Mouse (Mus musculus): ENCODE measurements around the gene Pias3. TPM values are rescaled to one million over a fixed set of nuclear protein-coding genes. Genes with fewer than 3 reads are reported as not detected.
"Not testable (repeated sequence)": the region's sequence is repeated elsewhere in the genome, so short reads cannot be mapped to it uniquely, and the experiment has no call there.

Pias3 gene
- total and polyA plus RNA-seq, 3 experiments: 5.5 to 12.5 (median 12.1) TPM

DNA sequence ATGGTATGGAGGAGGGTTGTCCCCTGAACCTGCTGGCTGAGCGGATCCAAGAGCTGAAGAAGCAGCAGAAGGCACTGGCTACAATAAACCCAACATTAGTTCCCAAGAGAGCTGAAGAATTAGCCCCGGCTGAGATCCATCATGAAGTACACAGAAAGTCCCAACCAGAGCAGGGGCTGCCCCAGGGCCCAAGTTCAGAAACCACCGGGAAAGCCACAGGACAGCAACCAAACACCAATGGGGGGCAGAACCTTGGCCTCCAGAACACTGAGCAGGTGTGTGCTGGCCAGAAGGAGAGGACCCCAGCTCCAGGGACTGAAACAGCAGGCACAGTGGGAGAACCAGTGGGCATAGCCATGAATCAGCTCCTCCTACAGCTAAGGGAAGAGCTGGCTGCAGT, 12.7 kb upstream of the Pias3 start:
- no peaks in the 10 kb centered on the region for H3K36me3 ChIP-seq (replicated peaks)
- TF ChIP-seq CTCF (IDR thresholded peaks at IDR 0.05; ENCODE audit: low read depth, low read length) (no peak), POLR2AphosphoS5 (IDR thresholded peaks at IDR 0.05; ENCODE audit: insufficient replicate concordance, low read depth, low read length) (no peak), GATA1 (IDR thresholded peaks at IDR 0.05; ENCODE audit: borderline replicate concordance, low read length) (no peak), TAL1 (conservative IDR thresholded peaks at IDR 0.05; ENCODE audit: low read depth, low read length) (no peak), GATA2 (IDR thresholded peaks at IDR 0.05; ENCODE audit: borderline replicate concordance, low read depth, low read length) (no peak)
- H3K4me3 ChIP-seq (ENCODE audit: low read depth, low read length): no peak overlapping the region
- H3K27me3 ChIP-seq (ENCODE audit: insufficient read depth, low read length): peaks cover 33% of the 10 kb centered on the region
- ATAC-seq (ENCODE audit: extremely low read depth, insufficient number of reproducible peaks, low FRiP score, poor library complexity, severe bottlenecking) (no peak), DNase-seq (ENCODE audit: low spot score) (no peak)
- H3K4me1 ChIP-seq (ENCODE audit: insufficient read depth, low read depth, low read length): peaks cover 10% of the 10 kb centered on the region; the same call in 1 of the 2 replicates
- no peaks in the 10 kb centered on the region for H3K9me3 ChIP-seq (replicated peaks)

DNA sequence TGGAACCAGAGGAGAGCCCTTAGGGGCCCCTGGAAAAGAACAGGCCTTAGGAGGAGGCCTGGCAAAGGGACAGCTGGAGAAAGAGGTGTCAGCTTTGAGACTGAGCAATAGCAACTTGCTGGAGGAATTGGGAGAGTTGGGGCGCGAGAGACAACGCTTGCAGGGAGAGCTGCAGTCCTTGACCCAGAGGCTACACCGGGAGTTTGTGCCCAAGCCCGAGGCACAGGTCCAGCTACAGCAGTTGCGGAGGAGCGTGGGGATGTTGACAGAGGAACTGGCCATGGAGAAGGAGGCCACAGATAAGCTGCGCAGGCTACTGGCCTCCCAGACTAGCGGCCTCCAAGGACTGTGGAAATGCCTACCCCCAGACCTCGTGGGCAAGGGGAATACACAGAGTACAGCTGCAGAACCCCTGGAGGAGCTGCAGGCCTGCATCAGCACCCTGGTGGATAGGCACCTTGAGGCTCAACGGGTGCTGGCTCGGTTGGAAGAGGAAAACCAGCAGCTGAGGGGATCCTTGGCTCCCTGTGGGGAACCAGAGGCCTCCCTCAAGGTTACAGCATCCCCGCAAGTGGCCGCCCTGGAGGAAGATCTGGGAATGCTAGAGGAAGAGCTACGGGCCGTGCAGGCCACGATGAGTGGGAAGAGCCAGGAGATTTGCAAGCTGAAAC, 11.9 kb upstream of the Pias3 start:
- Histone ChIP-seq H3K27me3 (ENCODE audit: insufficient read depth, low read length) (peaks cover 32% of the 10 kb centered on the region), H3K4me3 (ENCODE audit: low read depth, low read length) (no peak overlapping the region), H3K9me3 (replicated peaks) (no peaks in the 10 kb centered on the region), H3K36me3 (replicated peaks) (no peaks in the 10 kb centered on the region), H3K4me1 (ENCODE audit: insufficient read depth, low read depth, low read length) (peaks cover 8% of the 10 kb centered on the region; the same call in 1 of the 2 replicates)
- ATAC-seq (ENCODE audit: extremely low read depth, insufficient number of reproducible peaks, low FRiP score, poor library complexity, severe bottlenecking): no peak
- TF ChIP-seq GATA1 (IDR thresholded peaks at IDR 0.05; ENCODE audit: borderline replicate concordance, low read length) (no peak), TAL1 (conservative IDR thresholded peaks at IDR 0.05; ENCODE audit: low read depth, low read length) (no peak), CTCF (IDR thresholded peaks at IDR 0.05; ENCODE audit: low read depth, low read length) (no peak), GATA2 (IDR thresholded peaks at IDR 0.05; ENCODE audit: borderline replicate concordance, low read depth, low read length) (no peak), POLR2AphosphoS5 (IDR thresholded peaks at IDR 0.05; ENCODE audit: insufficient replicate concordance, low read depth, low read length) (no peak)
- DNase-seq (ENCODE audit: low spot score): no peak

DNA sequence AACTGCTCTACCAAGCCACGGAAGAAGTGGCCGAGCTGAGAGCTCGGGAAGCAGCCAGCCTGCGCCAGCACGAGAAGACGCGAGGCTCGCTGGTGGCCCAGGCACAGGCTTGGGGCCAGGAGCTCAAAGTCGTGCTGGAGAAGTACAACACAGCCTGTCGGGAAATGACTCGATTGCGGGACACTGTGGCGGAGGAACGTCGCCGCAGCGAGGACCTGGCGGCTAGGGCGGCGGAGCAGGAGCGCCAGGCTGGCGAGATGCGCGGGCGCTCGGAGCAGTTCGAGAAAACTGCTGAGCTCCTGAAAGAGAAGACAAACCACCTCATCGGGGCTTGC, 11.4 kb upstream of the Pias3 start:
- H3K4me1 ChIP-seq (ENCODE audit: insufficient read depth, low read depth, low read length): peaks cover 3% of the 10 kb centered on the region; the same call in 1 of the 2 replicates
- H3K36me3 ChIP-seq (replicated peaks): no peaks in the 10 kb centered on the region
- H3K9me3 ChIP-seq (replicated peaks): no peaks in the 10 kb centered on the region
- DNase-seq (ENCODE audit: low spot score): no peak
- ATAC-seq (ENCODE audit: extremely low read depth, insufficient number of reproducible peaks, low FRiP score, poor library complexity, severe bottlenecking): no peak
- no peak for TF ChIP-seq POLR2AphosphoS5 (IDR thresholded peaks at IDR 0.05; ENCODE audit: insufficient replicate concordance, low read depth, low read length)
- no peak for TF ChIP-seq GATA1 (IDR thresholded peaks at IDR 0.05; ENCODE audit: borderline replicate concordance, low read length)
- no peak for TF ChIP-seq GATA2 (IDR thresholded peaks at IDR 0.05; ENCODE audit: borderline replicate concordance, low read depth, low read length)
- TF ChIP-seq CTCF (IDR thresholded peaks at IDR 0.05; ENCODE audit: low read depth, low read length): no peak
- TF ChIP-seq TAL1 (conservative IDR thresholded peaks at IDR 0.05; ENCODE audit: low read depth, low read length): no peak
- no peak overlapping the region for H3K4me3 ChIP-seq (ENCODE audit: low read depth, low read length)
- H3K27me3 ChIP-seq (ENCODE audit: insufficient read depth, low read length): peaks cover 34% of the 10 kb centered on the region

DNA sequence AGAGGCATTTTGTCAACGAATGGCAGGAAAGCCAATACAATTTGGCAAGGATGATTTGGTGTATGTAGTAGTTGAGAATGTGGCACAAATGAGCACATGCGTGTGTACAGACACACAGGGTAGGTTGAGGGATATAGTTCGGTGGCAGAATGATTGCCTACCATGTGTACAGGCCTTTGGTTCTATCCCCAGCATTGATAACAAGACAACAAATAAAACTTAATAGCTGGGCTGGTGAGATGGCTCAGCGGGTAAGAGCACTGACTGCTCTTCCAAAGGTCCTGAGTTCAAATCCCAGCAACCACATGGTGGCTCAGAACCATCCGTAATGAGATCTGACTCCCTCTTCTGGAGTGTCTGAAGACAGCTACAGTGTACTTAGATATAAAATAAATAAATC, 10.1 kb upstream of the Pias3 start:
- not testable (repeated sequence) for H3K36me3 ChIP-seq (replicated peaks); H3K9me3 ChIP-seq (replicated peaks); H3K4me3 ChIP-seq (ENCODE audit: low read depth, low read length); ATAC-seq (ENCODE audit: extremely low read depth, insufficient number of reproducible peaks, low FRiP score, poor library complexity, severe bottlenecking); DNase-seq (ENCODE audit: low spot score); H3K4me1 ChIP-seq (ENCODE audit: insufficient read depth, low read depth, low read length)
- peaks cover 29% of the 10 kb centered on the region for H3K27me3 ChIP-seq (ENCODE audit: insufficient read depth, low read length)

DNA sequence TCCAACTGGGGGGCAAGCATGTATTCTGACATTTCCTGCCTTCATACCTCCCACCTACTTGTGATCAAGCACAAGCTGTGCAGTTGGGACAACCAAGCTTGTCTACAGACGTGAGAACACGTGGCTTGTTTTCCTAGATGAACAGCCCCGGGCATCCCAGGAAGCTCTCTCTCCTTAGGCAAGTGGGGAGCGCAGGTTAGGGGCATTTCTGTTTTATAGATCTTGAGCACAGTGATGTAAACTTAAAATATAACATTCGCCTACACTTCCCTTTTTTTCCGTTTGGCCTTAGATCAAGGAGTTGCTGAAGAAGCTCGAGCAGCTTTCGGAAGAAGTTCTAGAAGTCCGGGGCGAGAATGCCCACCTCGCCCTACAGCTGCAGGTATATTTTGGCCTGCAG, 7.3 kb upstream of the Pias3 start:
- DNase-seq (ENCODE audit: low spot score) (no peak), ATAC-seq (ENCODE audit: extremely low read depth, insufficient number of reproducible peaks, low FRiP score, poor library complexity, severe bottlenecking) (no peak)
- no peaks in the 10 kb centered on the region for H3K9me3 ChIP-seq (replicated peaks)
- no peaks in the 10 kb centered on the region for H3K36me3 ChIP-seq (replicated peaks)
- TF ChIP-seq TAL1 (conservative IDR thresholded peaks at IDR 0.05; ENCODE audit: low read depth, low read length) (no peak), POLR2AphosphoS5 (IDR thresholded peaks at IDR 0.05; ENCODE audit: insufficient replicate concordance, low read depth, low read length) (no peak), GATA1 (IDR thresholded peaks at IDR 0.05; ENCODE audit: borderline replicate concordance, low read length) (no peak), CTCF (IDR thresholded peaks at IDR 0.05; ENCODE audit: low read depth, low read length) (no peak), GATA2 (IDR thresholded peaks at IDR 0.05; ENCODE audit: borderline replicate concordance, low read depth, low read length) (no peak)
- no peaks in the 10 kb centered on the region for H3K4me1 ChIP-seq (ENCODE audit: insufficient read depth, low read depth, low read length)
- no peak overlapping the region for H3K4me3 ChIP-seq (ENCODE audit: low read depth, low read length)
- peaks cover 24% of the 10 kb centered on the region for H3K27me3 ChIP-seq (ENCODE audit: insufficient read depth, low read length)

DNA sequence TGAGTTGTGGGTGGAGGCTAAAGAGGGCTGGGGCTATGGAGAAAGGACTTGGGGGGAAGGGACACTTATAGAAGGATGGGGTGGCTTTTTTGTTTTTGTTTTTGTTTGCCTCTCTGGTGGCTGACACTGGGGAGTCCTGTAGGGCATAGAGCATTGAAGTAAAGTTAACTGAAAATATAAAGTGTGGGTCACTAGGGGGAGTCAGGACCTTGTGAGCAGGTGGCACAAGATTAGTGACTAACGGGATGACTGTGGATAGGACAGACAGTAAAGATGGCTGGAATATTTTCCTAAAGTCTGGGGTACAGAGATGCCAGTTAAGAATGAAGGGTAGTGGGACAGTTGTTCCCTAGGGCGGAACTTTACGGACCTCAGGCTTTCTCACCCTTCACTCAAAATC, 5.9 kb upstream of the Pias3 start:
- ATAC-seq (ENCODE audit: extremely low read depth, insufficient number of reproducible peaks, low FRiP score, poor library complexity, severe bottlenecking): no peak
- no peaks in the 10 kb centered on the region for H3K36me3 ChIP-seq (replicated peaks)

More for the DNA sequence above, 5.9 kb upstream of the Pias3 start:
- DNase-seq (ENCODE audit: low spot score): no peak
- Histone ChIP-seq H3K9me3 (replicated peaks) (no peaks in the 10 kb centered on the region), H3K4me1 (ENCODE audit: insufficient read depth, low read depth, low read length) (no peaks in the 10 kb centered on the region), H3K4me3 (ENCODE audit: low read depth, low read length) (no peak overlapping the region), H3K27me3 (ENCODE audit: insufficient read depth, low read length) (peaks cover 14% of the 10 kb centered on the region)
- TF ChIP-seq TAL1 (conservative IDR thresholded peaks at IDR 0.05; ENCODE audit: low read depth, low read length) (no peak), CTCF (IDR thresholded peaks at IDR 0.05; ENCODE audit: low read depth, low read length) (no peak), GATA2 (IDR thresholded peaks at IDR 0.05; ENCODE audit: borderline replicate concordance, low read depth, low read length) (no peak), GATA1 (IDR thresholded peaks at IDR 0.05; ENCODE audit: borderline replicate concordance, low read length) (no peak), POLR2AphosphoS5 (IDR thresholded peaks at IDR 0.05; ENCODE audit: insufficient replicate concordance, low read depth, low read length) (no peak)

All from G1E (cell line).